In genomic region chr6:29193961-29194750, GRCm38 (mm10) we compare ENCODE assay signal across 10 mouse cellular contexts. TPM values are rescaled to one million over a fixed set of nuclear protein-coding genes. Genes with fewer than 3 reads are reported as not detected.
DNase-seq lines count a peak whose midpoint lies in the region; ATAC-seq lines count a peak whose summit lies in the region.
"Had no signal": no experiment of that assay in that cellular context is flagged by ENCODE, and none has a peak within 500 bp of the region (broad histone marks: within the 10 kb centered on the region; RNA-seq: fewer than 3 reads in every experiment).

No protein-coding gene starts in this region.

- intact Hi-C loops in heart, postnatal 36 days (cut with DNase I) = loop anchor here (2.0 kb wide), 1 partner anchor 15 kb away; the partner anchor contains the start of gene Prrt4
- intact Hi-C loops in left cerebral cortex, postnatal 36 days (cut with DNase I) = no loop called here

- no peak for ATAC-seq in forebrain, embryonic 11.5 days (replicated peaks; ENCODE audit: low FRiP score)
- ATAC-seq in forebrain, embryonic 13.5 days = no peak
- peak; percentile 63 for ATAC-seq in megakaryocyte-erythroid progenitor cell, adult 5-6 weeks (replicated peaks; ENCODE audit: low FRiP score, low TSS enrichment, poor library complexity, severe bottlenecking)

- H3K4me2 ChIP-seq in forebrain, embryonic 11.5 days (ENCODE audit: low read depth, low read length, severe bottlenecking) = no peak overlapping the region
- no peak overlapping the region for H3K4me2 ChIP-seq in forebrain, embryonic 13.5 days
- H3K4me2 ChIP-seq: lung, embryonic 14.5 days had no signal

- H3K27me3 ChIP-seq in forebrain, embryonic 11.5 days (ENCODE audit: control insufficient read depth, insufficient read depth, low read length) = peaks cover 2% of the 10 kb centered on the region; the same call in 1 of the 2 replicates
- H3K27me3 ChIP-seq in forebrain, embryonic 13.5 days = peaks cover 20% of the 10 kb centered on the region; the same call in 1 of the 2 replicates

- H3K4me3 ChIP-seq in forebrain, embryonic 11.5 days (ENCODE audit: low read depth, low read length) = no peak overlapping the region
- no peak overlapping the region for H3K4me3 ChIP-seq in forebrain, embryonic 13.5 days

- no peaks in the 10 kb centered on the region for H3K36me3 ChIP-seq in forebrain, embryonic 11.5 days (ENCODE audit: control insufficient read depth, insufficient read depth, low read length)
- no peaks in the 10 kb centered on the region for H3K36me3 ChIP-seq in forebrain, embryonic 13.5 days (ENCODE audit: poor library complexity, severe bottlenecking)

- H3K9me3 ChIP-seq in forebrain, embryonic 11.5 days (ENCODE audit: control insufficient read depth, low read length) = no peaks in the 10 kb centered on the region
- H3K9me3 ChIP-seq in forebrain, embryonic 13.5 days (replicated peaks) = no peaks in the 10 kb centered on the region

- 72% methylated on average over 15 of the region's 15 CpGs for WGBS in forebrain, embryonic 11.5 days
- 83% methylated on average over 15 of the region's 15 CpGs for WGBS in forebrain, embryonic 13.5 days

- no peak overlapping the region for H3K9ac ChIP-seq in forebrain, embryonic 11.5 days (ENCODE audit: low read length)
- H3K9ac ChIP-seq in forebrain, embryonic 13.5 days = no peak overlapping the region
- H3K9ac ChIP-seq: lung, embryonic 14.5 days had no signal

- H3K4me1 ChIP-seq in forebrain, embryonic 11.5 days (replicated peaks; ENCODE audit: control insufficient read depth, insufficient read depth, low read length) = 0 out of 2 replicates have a peak, but pooled peaks cover 2% of the 10 kb centered on the region
- peaks cover 11% of the 10 kb centered on the region for H3K4me1 ChIP-seq in forebrain, embryonic 13.5 days

- H3K27ac ChIP-seq in forebrain, embryonic 11.5 days (ENCODE audit: low read depth, low read length) = no peak overlapping the region
- no peak overlapping the region for H3K27ac ChIP-seq in forebrain, embryonic 13.5 days
- H3K27ac ChIP-seq: kidney, postnatal 0 days had no signal

- peak; percentile 29 for DNase-seq in forebrain, embryonic 11.5 days (ENCODE audit: low spot score)
- peak; percentile 5 for DNase-seq in thymus, postnatal 4 days
- no peak for DNase-seq in thymus, postnatal 10 days (ENCODE audit: low spot score in 2 of 2)
- DNase-seq in heart, postnatal 36 days = peak; percentile 48 to 60
- no peak for DNase-seq in left cerebral cortex, postnatal 36 days (ENCODE audit: low spot score in 2 of 2)
- DNase-seq in cerebellum, postnatal 14 days = no peak
- DNase-seq: lung, embryonic 14.5 days had no signal

RNA-seq across cellular contexts. Expression of gene Prrt4, which starts 14.8 kb away (rescaled TPM):
- 0.67 and 0.95 TPM in 2 replicates for polyA plus RNA-seq in forebrain, embryonic 11.5 days (2014; fragmentation: Nextera tagmentation; extraction: Ambion mirVana)
- 1.5 and 1.8 TPM in 2 replicates for polyA plus RNA-seq in forebrain, embryonic 13.5 days (2015; fragmentation: Nextera tagmentation; extraction: Ambion mirVana)
- 1 to 10 TPM; 3.6 to 4.0 TPM for total RNA-seq in heart, postnatal 36 days (2021)
- total RNA-seq in megakaryocyte-erythroid progenitor cell, adult 5-6 weeks (2014; fragmentation: Nextera tagmentation) = not detected in 2 replicates
- total RNA-seq in megakaryocyte-erythroid progenitor cell, adult 5-6 weeks (2017) = not detected in 2 replicates
- total RNA-seq in left cerebral cortex, postnatal 36 days (2021) = 1 to 10 TPM; 2.9 to 3.1 TPM

RNA-seq across cellular contexts. Expression of gene Impdh1, which starts 22.0 kb away (rescaled TPM):
- polyA plus RNA-seq in forebrain, embryonic 11.5 days (2014; fragmentation: Nextera tagmentation; extraction: Ambion mirVana) = 38.3 and 40.0 TPM in 2 replicates
- polyA plus RNA-seq in forebrain, embryonic 13.5 days (2015; fragmentation: Nextera tagmentation; extraction: Ambion mirVana) = 37.6 and 39.2 TPM in 2 replicates
- total RNA-seq in heart, postnatal 36 days (2021) = 10 to 100 TPM; 21.5 to 26.3 TPM
- total RNA-seq in megakaryocyte-erythroid progenitor cell, adult 5-6 weeks (2014; fragmentation: Nextera tagmentation) = 35.5 and 56.9 TPM in 2 replicates
- 16.8 and 19.5 TPM in 2 replicates for total RNA-seq in megakaryocyte-erythroid progenitor cell, adult 5-6 weeks (2017)
- 10 to 100 TPM; 63.5 to 69.7 TPM for total RNA-seq in left cerebral cortex, postnatal 36 days (2021)

RNA-seq across cellular contexts. Expression of gene Rbm28, which starts 29.4 kb away (rescaled TPM):
- 73.3 and 74.8 TPM in 2 replicates for polyA plus RNA-seq in forebrain, embryonic 11.5 days (2014; fragmentation: Nextera tagmentation; extraction: Ambion mirVana)
- 46.9 and 48.8 TPM in 2 replicates for polyA plus RNA-seq in forebrain, embryonic 13.5 days (2015; fragmentation: Nextera tagmentation; extraction: Ambion mirVana)
- 10 to 100 TPM; 19.9 to 20.1 TPM for total RNA-seq in heart, postnatal 36 days (2021)
- 70.5 and 81.2 TPM in 2 replicates for total RNA-seq in megakaryocyte-erythroid progenitor cell, adult 5-6 weeks (2014; fragmentation: Nextera tagmentation)
- total RNA-seq in megakaryocyte-erythroid progenitor cell, adult 5-6 weeks (2017) = 63.8 and 71.0 TPM in 2 replicates
- total RNA-seq in left cerebral cortex, postnatal 36 days (2021) = 10 to 100 TPM; 32.1 to 57.4 TPM

Comparison
In these comparisons a context has a peak if more than half of its experiments do, and no peak if none do; other contexts are left out.
1. DNase-seq: peak in forebrain, embryonic 11.5 days (single experiment), thymus, postnatal 4 days (single experiment) and heart, postnatal 36 days (2 of 2); none in thymus, postnatal 10 days (0 of 2), left cerebral cortex, postnatal 36 days (0 of 2) and cerebellum, postnatal 14 days (0 of 2).